Mouse (Mus musculus) bone marrow, adult 2 months (tissue): ENCODE results near the gene Paics.

Source experiments
- CTCF ChIP-seq: fragments of 200-500 bp; IDR thresholded peaks from 2 replicates; pipeline ENCODE4 v1.5.1; 2011; ENCODE audit warnings: low read length, control low read depth; ENCODE audit not compliant: control insufficient read depth, insufficient read depth
- POLR2A ChIP-seq: fragments of 200-500 bp; IDR thresholded peaks from 2 replicates; pipeline ENCODE4 v1.6.1; 2011; ENCODE audit warnings: low read depth, mild to moderate bottlenecking, control low read depth, low read length, borderline replicate concordance; ENCODE audit not compliant: control insufficient read depth

DNA sequence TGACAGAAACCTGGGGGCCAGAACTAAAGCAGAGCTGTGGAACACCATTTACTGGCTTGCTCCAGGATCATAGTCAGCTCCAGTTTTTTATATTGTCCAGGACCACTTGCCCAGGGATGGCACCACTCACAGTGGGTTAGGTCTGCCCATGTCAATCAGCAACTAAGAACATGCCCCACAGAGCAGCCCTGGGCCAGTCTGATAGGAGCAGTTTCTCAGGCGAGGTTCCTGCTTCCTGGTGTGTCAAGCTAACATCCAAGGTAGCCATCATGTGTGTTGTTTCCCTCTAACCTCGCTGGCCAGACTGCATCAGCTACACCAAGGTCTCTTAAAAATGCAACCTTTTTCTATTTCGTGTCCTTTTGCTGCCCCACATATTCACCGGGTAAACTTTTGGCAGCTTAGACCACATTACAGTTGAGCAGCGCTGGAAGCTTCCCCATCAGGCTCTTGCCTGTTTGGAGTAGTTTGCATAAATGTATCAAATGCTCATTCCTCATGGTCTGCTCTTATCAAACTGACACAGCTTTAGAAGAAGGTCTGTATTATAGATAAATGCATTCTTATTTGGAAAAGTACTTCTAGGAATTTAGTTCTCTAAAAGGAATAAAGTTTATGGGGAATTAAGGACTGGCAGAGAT lies 42.2 kb downstream of the Paics start:
- no peak for TF ChIP-seq CTCF
- no peak for TF ChIP-seq POLR2A
